Mouse (Mus musculus): ENCODE results near the gene D330045A20Rik. TPM values are rescaled to one million over a fixed set of nuclear protein-coding genes. Genes with fewer than 3 reads are reported as not detected.
"Not testable (repeated sequence)": the region's sequence is repeated elsewhere in the genome, so short reads cannot be mapped to it uniquely, and the experiment has no call there.

The D330045A20Rik gene
- polyA plus RNA-seq (2015; fragmentation: Nextera tagmentation; extraction: Ambion mirVana) = 0.07 and 0.13 TPM in 2 replicates

DNA sequence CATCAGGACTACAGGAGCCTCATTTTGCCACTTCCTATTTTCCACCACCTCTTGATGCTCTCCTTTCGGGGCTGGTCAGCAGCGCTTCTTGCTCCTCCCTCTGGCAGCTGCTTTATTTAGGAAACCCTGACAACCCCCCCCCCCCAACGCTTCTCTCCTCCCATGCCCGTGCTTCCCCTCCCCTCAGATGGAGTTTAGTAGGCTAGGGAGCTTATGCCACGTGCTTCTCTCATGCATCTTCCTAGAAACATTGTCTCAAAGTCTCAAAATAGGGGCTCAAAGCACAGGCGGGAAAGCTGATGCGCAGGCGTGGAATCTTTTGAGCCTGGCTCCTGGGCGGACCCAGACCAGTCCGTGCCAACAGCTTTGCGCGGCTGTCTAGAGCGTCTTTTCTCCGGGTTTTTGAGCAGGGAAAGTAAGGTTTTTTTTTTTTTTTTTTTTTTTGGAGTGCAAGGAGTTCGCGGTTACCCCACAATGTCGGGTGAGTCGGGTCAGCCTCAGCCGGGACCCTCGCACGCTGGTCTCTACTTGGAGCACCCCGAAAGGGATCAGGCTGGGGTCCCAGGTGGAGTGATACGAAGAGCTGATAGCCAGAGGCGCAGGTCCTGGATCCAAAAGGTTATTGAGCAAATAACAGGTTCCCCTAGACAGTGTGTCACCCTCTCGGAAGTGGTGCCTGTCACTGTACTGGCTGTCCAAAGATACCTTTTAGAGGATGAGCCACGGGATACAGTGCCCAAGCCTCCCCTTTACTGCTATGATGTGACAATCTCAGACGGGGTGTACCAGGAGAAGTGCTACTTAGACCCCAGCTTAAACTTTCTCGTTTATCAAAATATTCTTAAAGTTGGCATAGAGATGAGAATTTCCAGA lies at the start of gene D330045A20Rik:
TSS of gene D330045A20Rik (plus strand) at position 346 of the 873 bp plus-strand sequence.
- H3K36me3 ChIP-seq (ENCODE audit: insufficient read depth, low read length) = no peaks in the 10 kb centered on the region
- 24% methylated on average over 28 of the region's 28 CpGs for WGBS
- H3K9me3 ChIP-seq (ENCODE audit: low read length) = no peaks in the 10 kb centered on the region
- no peak within 1 kb of the TSS for H3K9ac ChIP-seq (replicated peaks; ENCODE audit: low read depth)
- no peaks in the 10 kb centered on the region for H3K27me3 ChIP-seq (replicated peaks; ENCODE audit: insufficient read depth, low read length)
- DNase-seq (ENCODE audit: low spot score) (peak; percentile 44), ATAC-seq (no peak)
- H3K4me1 ChIP-seq (ENCODE audit: insufficient read depth, low read depth, low read length) = no peaks in the 10 kb centered on the region
- no peak for TF ChIP-seq CTCF (IDR thresholded peaks at IDR 0.05)
- TF ChIP-seq EP300 (IDR thresholded peaks at IDR 0.05) = no peak
- peak within 1 kb of the TSS; percentile 45 for H3K4me2 ChIP-seq (replicated peaks; ENCODE audit: low read depth, low read length)
- H3K4me3 ChIP-seq (ENCODE audit: low read depth, low read length) = peak within 1 kb of the TSS; percentile 15; the same call in 1 of the 2 replicates
- no peak within 1 kb of the TSS for H3K27ac ChIP-seq (ENCODE audit: low read length)

- H3K4me2 ChIP-seq (replicated peaks; ENCODE audit: low read depth, low read length) = no peak overlapping the region
- WGBS = 51% methylated on average over 2 of the region's 2 CpGs
- H3K9ac ChIP-seq (replicated peaks; ENCODE audit: low read depth) = no peak overlapping the region
- no peaks in the 10 kb centered on the region for H3K4me1 ChIP-seq (ENCODE audit: insufficient read depth, low read depth, low read length)
- ATAC-seq = no peak
- H3K4me3 ChIP-seq (ENCODE audit: low read depth, low read length) = no peak overlapping the region
- no peaks in the 10 kb centered on the region for H3K9me3 ChIP-seq (ENCODE audit: low read length)
- H3K27ac ChIP-seq (ENCODE audit: low read length) = no peak overlapping the region
- H3K27me3 ChIP-seq (replicated peaks; ENCODE audit: insufficient read depth, low read length) = no peaks in the 10 kb centered on the region
- TF ChIP-seq CTCF (IDR thresholded peaks at IDR 0.05) = no peak
- no peak for TF ChIP-seq EP300 (IDR thresholded peaks at IDR 0.05)
- DNase-seq (ENCODE audit: low spot score) = no peak
- H3K36me3 ChIP-seq (ENCODE audit: insufficient read depth, low read length) = no peaks in the 10 kb centered on the region
Observed at GRCm38 (mm10) chrX:139432550-139432949, 47.6 kb upstream of the D330045A20Rik start.

- Histone ChIP-seq H3K27ac (ENCODE audit: low read length) (no peak overlapping the region), H3K4me2 (replicated peaks; ENCODE audit: low read depth, low read length) (no peak overlapping the region), H3K9me3 (ENCODE audit: low read length) (no peaks in the 10 kb centered on the region), H3K9ac (replicated peaks; ENCODE audit: low read depth) (no peak overlapping the region), H3K36me3 (ENCODE audit: insufficient read depth, low read length) (no peaks in the 10 kb centered on the region), H3K4me3 (ENCODE audit: low read depth, low read length) (no peak overlapping the region), H3K27me3 (replicated peaks; ENCODE audit: insufficient read depth, low read length) (no peaks in the 10 kb centered on the region), H3K4me1 (ENCODE audit: insufficient read depth, low read depth, low read length) (no peaks in the 10 kb centered on the region)
- 40% methylated on average over 2 of the region's 2 CpGs for WGBS
- DNase-seq (ENCODE audit: low spot score) = no peak
- no peak for ATAC-seq
- TF ChIP-seq CTCF (IDR thresholded peaks at IDR 0.05) (no peak), EP300 (IDR thresholded peaks at IDR 0.05) (no peak)
Observed at GRCm38 (mm10) chrX:139435202-139435601, 45.0 kb upstream of the D330045A20Rik start.

- H3K9me3 ChIP-seq (ENCODE audit: low read length); H3K4me2 ChIP-seq (replicated peaks; ENCODE audit: low read depth, low read length); H3K4me1 ChIP-seq (ENCODE audit: insufficient read depth, low read depth, low read length); H3K4me3 ChIP-seq (ENCODE audit: low read depth, low read length); H3K27ac ChIP-seq (ENCODE audit: low read length); H3K27me3 ChIP-seq (replicated peaks; ENCODE audit: insufficient read depth, low read length); DNase-seq (ENCODE audit: low spot score); H3K36me3 ChIP-seq (ENCODE audit: insufficient read depth, low read length); H3K9ac ChIP-seq (replicated peaks; ENCODE audit: low read depth); ATAC-seq: not testable (repeated sequence)
- WGBS = 93% methylated on average over 22 of the region's 22 CpGs
Observed at GRCm38 (mm10) chrX:139441057-139441456, 39.1 kb upstream of the D330045A20Rik start.

GRCm38 (mm10) chrX:139456812-139457211 lies 23.4 kb upstream of the D330045A20Rik start:
- H3K4me2 ChIP-seq (replicated peaks; ENCODE audit: low read depth, low read length) = no peak overlapping the region
- WGBS = 19% methylated on average over 2 of the region's 2 CpGs
- no peak overlapping the region for H3K27ac ChIP-seq (ENCODE audit: low read length)
- no peaks in the 10 kb centered on the region for H3K9me3 ChIP-seq (ENCODE audit: low read length)
- TF ChIP-seq EP300 (IDR thresholded peaks at IDR 0.05) = no peak
- no peak for TF ChIP-seq CTCF (IDR thresholded peaks at IDR 0.05)
- H3K27me3 ChIP-seq (replicated peaks; ENCODE audit: insufficient read depth, low read length) = no peaks in the 10 kb centered on the region
- no peaks in the 10 kb centered on the region for H3K4me1 ChIP-seq (ENCODE audit: insufficient read depth, low read depth, low read length)
- no peak for DNase-seq (ENCODE audit: low spot score)
- no peak overlapping the region for H3K9ac ChIP-seq (replicated peaks; ENCODE audit: low read depth)
- no peak overlapping the region for H3K4me3 ChIP-seq (ENCODE audit: low read depth, low read length)
- ATAC-seq = no peak
- no peaks in the 10 kb centered on the region for H3K36me3 ChIP-seq (ENCODE audit: insufficient read depth, low read length)

- 31% methylated on average over 7 of the region's 7 CpGs for WGBS
Observed at GRCm38 (mm10) chrX:139482083-139482482, 1.9 kb downstream of the D330045A20Rik start.

More at GRCm38 (mm10) chrX:139482083-139482482, 1.9 kb downstream of the D330045A20Rik start:
- no peaks in the 10 kb centered on the region for H3K9me3 ChIP-seq (ENCODE audit: low read length)
- TF ChIP-seq EP300 (IDR thresholded peaks at IDR 0.05) (no peak), CTCF (IDR thresholded peaks at IDR 0.05) (no peak)
- H3K27me3 ChIP-seq (replicated peaks; ENCODE audit: insufficient read depth, low read length) = no peaks in the 10 kb centered on the region
- no peak overlapping the region for H3K4me3 ChIP-seq (ENCODE audit: low read depth, low read length)
- H3K36me3 ChIP-seq (ENCODE audit: insufficient read depth, low read length) = no peaks in the 10 kb centered on the region
- H3K4me2 ChIP-seq (replicated peaks; ENCODE audit: low read depth, low read length) = no peak overlapping the region
- no peak for ATAC-seq
- H3K27ac ChIP-seq (ENCODE audit: low read length) = no peak overlapping the region
- no peaks in the 10 kb centered on the region for H3K4me1 ChIP-seq (ENCODE audit: insufficient read depth, low read depth, low read length)
- H3K9ac ChIP-seq (replicated peaks; ENCODE audit: low read depth) = no peak overlapping the region
- no peak for DNase-seq (ENCODE audit: low spot score)

Data from lung, postnatal 0 days (tissue).